Mouse (Mus musculus): ENCODE results near the gene Tmem62. TPM values are rescaled to one million over a fixed set of nuclear protein-coding genes. Genes with fewer than 3 reads are reported as not detected.
"Not testable (repeated sequence)": the region's sequence is repeated elsewhere in the genome, so short reads cannot be mapped to it uniquely, and the experiment has no call there.

The Tmem62 gene
- polyA plus RNA-seq, 1 experiment from 2014 or later, result 10.7 TPM

DNA sequence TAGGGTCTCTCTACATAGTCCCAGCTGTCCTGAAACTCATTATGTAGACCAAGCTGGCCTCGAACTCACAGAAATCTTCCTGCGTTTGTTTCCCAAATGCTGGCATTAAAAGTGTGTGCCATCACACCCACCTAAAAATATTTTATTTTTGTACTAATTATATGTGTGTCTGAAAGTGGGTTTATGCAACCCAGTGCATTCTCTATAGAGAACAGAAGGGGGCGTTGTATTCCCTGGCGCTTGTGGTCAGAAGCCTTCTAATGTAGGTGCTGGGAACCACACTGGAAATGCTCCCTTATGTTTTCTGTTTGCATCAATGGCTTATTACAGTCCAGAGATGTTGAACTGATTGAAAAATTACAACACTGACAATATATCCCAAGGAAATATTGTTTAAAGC, 509 bp upstream of the Tmem62 start:
- 73% methylated on average over 4 of the region's 4 CpGs for WGBS (ENCODE audit: missing documents)
- H3K27ac ChIP-seq, result no peak overlapping the region
- H3K79me2 ChIP-seq (ENCODE audit: inconsistent target), result no peaks in the 10 kb centered on the region
- peak overlapping the region; percentile 51 for H3K4me3 ChIP-seq (ENCODE audit: inconsistent target)
- H3K36me3 ChIP-seq (ENCODE audit: inconsistent target), result no peaks in the 10 kb centered on the region

DNA sequence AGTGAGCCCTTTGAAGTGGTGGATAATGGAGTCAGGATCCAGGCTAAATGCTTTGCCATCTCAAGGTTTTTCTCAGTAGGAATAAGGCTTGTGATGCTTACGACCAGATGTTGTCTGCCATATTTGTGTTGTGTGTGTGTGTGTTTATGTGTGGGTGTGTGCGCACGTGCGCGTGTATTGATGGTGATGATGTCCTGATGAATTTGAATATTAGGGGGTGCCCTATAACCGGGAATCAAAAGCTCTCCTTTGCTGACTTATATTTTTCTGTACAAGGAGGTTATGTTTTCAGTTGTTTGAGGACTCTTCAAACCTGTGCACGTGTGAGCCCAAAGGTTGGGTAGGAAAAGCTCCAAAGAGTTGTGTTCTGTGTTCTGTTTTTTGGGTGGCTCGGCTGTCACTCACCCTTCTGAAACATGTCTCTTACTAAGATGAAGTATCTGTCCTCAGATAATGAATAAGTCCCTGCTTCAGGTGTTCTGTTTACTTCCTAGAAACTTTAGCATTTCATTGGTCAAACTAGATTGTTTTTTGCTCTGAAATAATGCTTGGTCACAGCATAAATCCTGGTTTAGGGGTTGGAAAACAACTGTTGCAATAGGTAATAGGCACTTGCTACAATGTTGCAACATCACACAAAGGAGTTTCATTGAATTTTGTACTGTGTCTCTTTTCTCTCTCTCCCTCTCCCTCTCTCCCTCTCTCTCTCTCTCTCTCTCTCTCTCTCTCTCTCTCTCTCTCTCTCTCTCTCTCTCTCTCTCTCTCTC, 1.3 kb downstream of the Tmem62 start:
- no peaks in the 10 kb centered on the region for H3K36me3 ChIP-seq (ENCODE audit: inconsistent target)
- no peak overlapping the region for H3K27ac ChIP-seq
- H3K4me3 ChIP-seq (ENCODE audit: inconsistent target), result peak overlapping the region; percentile 27
- H3K79me2 ChIP-seq (ENCODE audit: inconsistent target), result no peaks in the 10 kb centered on the region
- WGBS (ENCODE audit: missing documents), result 93% methylated on average over 8 of the region's 8 CpGs

DNA sequence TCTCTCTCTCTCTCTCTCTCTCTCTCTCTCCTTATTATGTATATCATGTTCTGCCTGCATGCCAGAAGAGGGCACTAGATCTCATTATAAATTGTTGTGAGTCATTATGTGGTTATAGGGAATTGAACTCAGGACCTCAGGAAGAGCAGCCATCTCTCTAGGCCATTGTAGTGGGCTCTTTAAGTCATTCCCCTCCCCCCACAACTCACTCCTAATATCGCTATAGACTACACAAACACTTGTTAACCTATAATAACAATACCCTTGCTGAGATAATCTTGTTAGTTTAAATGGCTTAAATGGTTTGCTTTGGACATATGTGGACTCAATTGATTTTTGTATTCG, 1.8 kb downstream of the Tmem62 start:
- no peaks in the 10 kb centered on the region for H3K79me2 ChIP-seq (ENCODE audit: inconsistent target)
- no peaks in the 10 kb centered on the region for H3K36me3 ChIP-seq (ENCODE audit: inconsistent target)
- H3K4me3 ChIP-seq (ENCODE audit: inconsistent target), result no peak overlapping the region
- 100% methylated on average over 2 of the region's 2 CpGs for WGBS (ENCODE audit: missing documents)
- no peak overlapping the region for H3K27ac ChIP-seq

DNA sequence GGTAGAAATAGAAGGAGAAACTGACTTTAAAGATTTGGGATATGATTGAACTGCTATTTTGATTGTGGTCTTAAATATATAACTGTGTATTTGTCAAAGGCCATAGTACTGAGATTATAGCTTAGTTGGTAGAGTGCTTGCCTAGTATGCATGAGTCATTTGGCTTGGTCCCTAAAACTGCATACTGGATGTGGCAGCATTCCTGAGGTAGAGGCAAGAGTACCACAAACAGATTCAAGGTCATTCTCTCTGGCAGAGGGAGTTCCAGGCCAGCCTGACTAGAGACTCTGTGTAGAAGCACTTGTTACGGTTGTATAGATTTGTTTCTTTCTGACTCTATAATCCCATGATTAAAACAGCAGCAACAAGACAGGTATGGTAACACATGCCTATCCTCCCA, 3.0 kb downstream of the Tmem62 start:
- H3K36me3 ChIP-seq (ENCODE audit: inconsistent target), result no peaks in the 10 kb centered on the region
- no peak overlapping the region for H3K4me3 ChIP-seq (ENCODE audit: inconsistent target)
- no peak overlapping the region for H3K27ac ChIP-seq
- WGBS (ENCODE audit: missing documents), result 86% methylated on average over 1 of the region's 1 CpGs
- no peaks in the 10 kb centered on the region for H3K79me2 ChIP-seq (ENCODE audit: inconsistent target)

DNA sequence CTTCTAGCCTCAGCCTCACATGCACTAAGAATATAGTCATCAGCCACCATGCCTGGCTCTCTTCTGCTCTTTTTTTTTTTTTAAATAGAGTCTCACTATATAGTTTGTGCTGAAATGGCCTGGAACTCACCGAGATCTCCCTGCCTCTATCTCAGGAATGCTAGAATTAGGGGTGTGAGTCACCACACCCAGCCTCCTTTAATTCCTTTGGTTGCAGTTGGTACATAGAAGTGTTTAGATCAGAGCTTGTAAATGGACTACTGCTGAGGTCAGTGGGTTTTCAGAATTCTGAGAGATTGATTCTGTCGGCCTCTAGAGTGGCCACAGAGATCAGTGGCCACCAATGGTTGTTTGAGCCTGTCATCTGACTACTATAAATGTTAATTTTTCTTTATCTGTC, 4.0 kb downstream of the Tmem62 start:
- no peaks in the 10 kb centered on the region for H3K36me3 ChIP-seq (ENCODE audit: inconsistent target)
- WGBS (ENCODE audit: missing documents), result 90% methylated on average over 2 of the region's 2 CpGs
- H3K79me2 ChIP-seq (ENCODE audit: inconsistent target), result no peaks in the 10 kb centered on the region
- no peak overlapping the region for H3K27ac ChIP-seq
- H3K4me3 ChIP-seq (ENCODE audit: inconsistent target), result no peak overlapping the region

DNA sequence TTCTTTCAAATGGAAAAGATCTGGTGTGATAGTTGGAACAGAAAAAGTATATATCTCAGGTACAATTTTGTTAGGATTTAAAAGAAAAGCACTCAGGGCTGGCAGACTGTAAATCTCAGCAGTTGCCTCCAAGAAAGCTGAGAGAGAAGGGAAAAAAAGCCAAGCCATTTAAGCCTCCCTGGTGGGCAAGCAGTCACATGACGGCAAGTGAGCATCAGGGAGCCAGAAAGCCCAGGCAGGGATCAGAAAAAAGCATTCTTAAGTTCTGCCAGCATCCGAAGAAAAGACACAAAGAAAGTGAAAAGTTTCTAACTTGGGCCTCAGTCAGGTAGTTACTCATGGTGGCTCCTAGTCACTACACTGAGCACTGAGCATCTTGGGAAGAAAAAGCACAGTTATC, 6.8 kb downstream of the Tmem62 start:
- 100% methylated on average over 2 of the region's 2 CpGs for WGBS (ENCODE audit: missing documents)
- H3K36me3 ChIP-seq (ENCODE audit: inconsistent target), result no peaks in the 10 kb centered on the region
- H3K27ac ChIP-seq, result no peak overlapping the region
- H3K79me2 ChIP-seq (ENCODE audit: inconsistent target), result no peaks in the 10 kb centered on the region
- no peak overlapping the region for H3K4me3 ChIP-seq (ENCODE audit: inconsistent target)

DNA sequence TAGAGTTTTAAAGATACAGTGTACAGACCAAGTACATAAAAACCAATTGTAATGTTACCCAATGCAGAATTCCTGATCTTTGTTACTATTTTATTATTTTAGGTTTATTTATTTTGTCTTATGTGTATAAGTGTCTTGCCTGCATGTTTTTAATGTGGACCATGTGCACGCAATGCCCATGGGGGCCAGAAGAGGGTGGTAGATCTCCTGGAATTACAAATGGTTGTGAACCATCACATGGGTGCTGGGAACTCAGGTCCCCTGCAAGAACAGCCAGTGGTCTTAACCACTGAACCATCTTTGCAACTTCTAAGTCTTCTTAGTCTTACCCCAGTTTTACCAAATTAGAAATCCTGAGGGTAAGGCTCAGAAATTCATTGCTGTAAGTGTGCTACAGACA, 8.4 kb downstream of the Tmem62 start:
- H3K36me3 ChIP-seq (ENCODE audit: inconsistent target), result no peaks in the 10 kb centered on the region
- WGBS (ENCODE audit: missing documents), result 100% methylated on average over 1 of the region's 1 CpGs

DNA sequence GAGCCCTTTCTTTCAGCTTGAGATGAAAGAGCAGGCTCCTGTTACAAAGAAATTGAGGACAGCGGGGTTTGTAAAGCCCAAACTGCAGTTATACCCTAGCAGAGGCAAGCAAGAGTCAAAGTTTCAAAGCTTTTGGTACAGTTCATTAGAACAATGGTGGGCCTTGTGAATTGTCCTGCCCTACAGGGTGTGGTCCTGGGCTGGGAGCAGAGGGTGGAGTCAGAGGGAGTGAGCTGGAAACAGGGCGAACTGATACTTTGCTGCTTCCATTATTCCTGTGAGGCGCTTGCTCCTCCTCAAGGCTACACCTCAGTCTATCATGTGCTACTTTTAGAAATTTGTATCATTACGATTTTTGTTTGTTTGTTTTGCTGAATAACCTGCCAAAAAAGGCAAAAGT, 14.4 kb downstream of the Tmem62 start:
- H3K27ac ChIP-seq, result no peak overlapping the region
- WGBS (ENCODE audit: missing documents), result 93% methylated on average over 4 of the region's 4 CpGs
- no peaks in the 10 kb centered on the region for H3K79me2 ChIP-seq (ENCODE audit: inconsistent target)
- H3K4me3 ChIP-seq (ENCODE audit: inconsistent target), result no peak overlapping the region
- no peaks in the 10 kb centered on the region for H3K36me3 ChIP-seq (ENCODE audit: inconsistent target)

More for the DNA sequence above, 8.4 kb downstream of the Tmem62 start:
- Histone ChIP-seq H3K79me2 (ENCODE audit: inconsistent target) (no peaks in the 10 kb centered on the region), H3K4me3 (ENCODE audit: inconsistent target) (no peak overlapping the region), H3K27ac (no peak overlapping the region)

DNA sequence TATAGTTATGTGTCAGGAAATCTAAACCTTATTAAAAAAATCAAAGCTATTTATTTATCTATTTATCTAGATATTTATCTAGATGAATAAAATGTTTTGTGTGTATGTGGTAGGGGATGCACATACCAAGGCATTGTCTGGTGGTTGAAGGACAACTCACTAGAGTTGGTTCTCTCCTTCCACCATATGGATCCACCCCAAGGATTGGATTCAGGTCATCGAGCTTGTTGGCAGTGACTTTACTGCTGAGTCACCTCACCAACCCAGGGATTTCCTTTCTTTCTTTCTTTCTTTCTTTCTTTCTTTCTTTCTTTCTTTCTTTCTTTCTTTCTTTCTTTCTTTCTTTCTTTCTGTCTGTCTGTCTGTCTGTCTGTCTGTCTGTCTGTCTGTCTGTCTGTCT, 19.8 kb downstream of the Tmem62 start:
- WGBS (ENCODE audit: missing documents), result 45% methylated on average over 1 of the region's 1 CpGs
- not testable (repeated sequence) for H3K4me3 ChIP-seq (ENCODE audit: inconsistent target); H3K79me2 ChIP-seq (ENCODE audit: inconsistent target); H3K36me3 ChIP-seq (ENCODE audit: inconsistent target); H3K27ac ChIP-seq

DNA sequence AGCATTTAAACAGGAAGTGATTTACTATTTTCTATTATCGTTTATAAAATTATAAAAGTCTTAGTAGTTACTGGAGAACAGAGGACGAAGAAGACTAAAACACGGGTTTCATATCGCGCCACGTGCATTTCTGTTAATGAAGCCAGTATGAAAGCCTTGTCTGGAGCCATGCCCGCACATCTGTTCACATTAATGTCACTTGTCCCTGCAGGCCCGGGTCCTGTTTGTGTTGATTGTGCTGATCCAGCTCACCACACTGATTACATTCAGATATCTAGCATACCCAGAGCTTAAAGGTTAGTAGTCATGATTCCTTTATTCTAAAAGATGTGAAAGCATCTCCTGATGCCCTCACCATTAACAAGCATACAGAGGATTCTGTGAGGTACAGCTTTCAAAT, 22.0 kb downstream of the Tmem62 start:
- Histone ChIP-seq H3K36me3 (ENCODE audit: inconsistent target) (no peaks in the 10 kb centered on the region), H3K4me3 (ENCODE audit: inconsistent target) (no peak overlapping the region), H3K79me2 (ENCODE audit: inconsistent target) (no peaks in the 10 kb centered on the region), H3K27ac (no peak overlapping the region)
- 90% methylated on average over 8 of the region's 8 CpGs for WGBS (ENCODE audit: missing documents)

DNA sequence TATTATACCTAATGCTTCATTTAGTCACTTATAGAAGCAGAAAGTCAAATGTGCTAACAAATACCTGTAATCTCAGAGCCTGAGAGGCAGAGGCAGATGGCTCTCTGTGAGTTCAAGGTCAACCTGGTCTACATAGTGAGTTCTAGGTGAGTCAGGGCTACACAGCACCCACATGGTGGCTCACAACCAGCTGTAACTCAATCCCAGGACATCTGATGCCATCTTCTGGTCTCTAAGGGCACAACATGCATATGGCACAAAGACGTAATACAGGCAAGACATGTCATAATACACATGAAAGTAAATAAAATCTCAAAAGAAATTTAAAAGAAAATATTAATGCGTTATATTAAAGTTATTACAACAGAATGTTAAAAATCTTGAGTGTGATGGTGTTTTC, 26.8 kb downstream of the Tmem62 start:
- 94% methylated on average over 2 of the region's 2 CpGs for WGBS (ENCODE audit: missing documents)
- no peak overlapping the region for H3K4me3 ChIP-seq (ENCODE audit: inconsistent target)
- peaks cover 1% of the 10 kb centered on the region; the same call in 1 of the 2 replicates for H3K79me2 ChIP-seq (ENCODE audit: inconsistent target)
- H3K27ac ChIP-seq, result no peak overlapping the region
- no peaks in the 10 kb centered on the region for H3K36me3 ChIP-seq (ENCODE audit: inconsistent target)

DNA sequence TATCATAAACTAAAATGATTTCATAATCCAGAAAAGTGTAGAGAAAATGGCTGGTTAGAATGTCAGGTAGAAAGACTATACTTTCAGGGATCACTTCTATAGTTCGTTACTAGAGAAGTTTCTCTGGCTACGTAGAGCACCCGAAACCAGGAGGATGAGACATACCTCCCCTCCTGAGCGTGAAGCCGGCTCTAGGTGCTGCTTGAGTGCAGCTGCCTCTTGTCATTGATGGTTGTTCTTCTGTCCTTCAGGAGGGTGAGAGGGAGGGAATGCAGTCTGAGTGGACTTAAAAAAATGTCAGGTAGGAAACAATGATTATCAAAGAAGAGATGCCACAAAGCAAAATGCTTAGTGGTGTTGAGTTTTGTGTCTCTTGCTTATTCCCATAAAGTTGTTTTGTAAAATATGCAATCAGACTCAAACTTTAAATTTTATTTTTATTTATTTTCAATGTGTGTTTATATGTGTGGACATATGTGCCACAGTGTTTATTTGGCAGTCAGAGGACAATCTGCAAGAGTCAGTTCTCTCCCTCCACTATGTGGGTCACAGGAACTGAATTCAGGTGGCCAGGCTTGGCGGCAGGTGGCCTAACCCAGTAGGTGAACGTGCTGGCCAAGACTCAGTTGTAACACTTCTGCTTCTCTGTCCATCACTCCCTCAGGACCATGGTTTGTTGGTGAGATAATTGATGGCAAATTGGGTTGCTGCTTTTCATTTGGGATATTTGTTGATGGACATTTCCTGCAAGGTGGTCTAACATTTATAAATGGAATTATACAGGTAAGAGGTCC, 27.4 kb downstream of the Tmem62 start:
- 95% methylated on average over 7 of the region's 7 CpGs for WGBS (ENCODE audit: missing documents)
- Histone ChIP-seq H3K36me3 (ENCODE audit: inconsistent target) (no peaks in the 10 kb centered on the region), H3K79me2 (ENCODE audit: inconsistent target) (peaks cover 8% of the 10 kb centered on the region; the same call in 1 of the 2 replicates), H3K27ac (no peak overlapping the region), H3K4me3 (ENCODE audit: inconsistent target) (no peak overlapping the region)

DNA sequence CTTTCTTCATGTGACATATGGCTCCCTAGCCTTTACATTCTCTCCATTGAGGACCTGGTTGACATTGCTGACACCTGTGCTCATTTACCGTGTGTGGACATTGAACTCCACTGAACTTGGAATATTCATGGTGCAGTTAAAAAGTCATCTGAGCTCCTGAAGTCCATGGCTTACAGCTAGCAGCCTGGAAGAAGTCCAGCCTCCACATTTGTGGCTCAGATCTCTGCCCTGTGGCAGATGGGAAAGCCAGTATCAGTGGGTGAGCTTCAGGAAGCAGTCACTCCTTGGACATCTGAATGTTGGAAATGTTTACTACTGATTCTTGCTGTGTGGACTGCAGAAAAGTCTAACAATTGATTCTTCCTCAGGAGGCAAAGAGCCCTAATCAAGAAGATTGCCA, 30.2 kb downstream of the Tmem62 start:
- H3K4me3 ChIP-seq (ENCODE audit: inconsistent target), result no peak overlapping the region
- WGBS (ENCODE audit: missing documents), result 100% methylated on average over 1 of the region's 1 CpGs
- H3K79me2 ChIP-seq (ENCODE audit: inconsistent target), result peaks cover 9% of the 10 kb centered on the region; the same call in 1 of the 2 replicates
- H3K36me3 ChIP-seq (ENCODE audit: inconsistent target), result peaks cover 9% of the 10 kb centered on the region; the same call in 1 of the 2 replicates
- H3K27ac ChIP-seq, result no peak overlapping the region

DNA sequence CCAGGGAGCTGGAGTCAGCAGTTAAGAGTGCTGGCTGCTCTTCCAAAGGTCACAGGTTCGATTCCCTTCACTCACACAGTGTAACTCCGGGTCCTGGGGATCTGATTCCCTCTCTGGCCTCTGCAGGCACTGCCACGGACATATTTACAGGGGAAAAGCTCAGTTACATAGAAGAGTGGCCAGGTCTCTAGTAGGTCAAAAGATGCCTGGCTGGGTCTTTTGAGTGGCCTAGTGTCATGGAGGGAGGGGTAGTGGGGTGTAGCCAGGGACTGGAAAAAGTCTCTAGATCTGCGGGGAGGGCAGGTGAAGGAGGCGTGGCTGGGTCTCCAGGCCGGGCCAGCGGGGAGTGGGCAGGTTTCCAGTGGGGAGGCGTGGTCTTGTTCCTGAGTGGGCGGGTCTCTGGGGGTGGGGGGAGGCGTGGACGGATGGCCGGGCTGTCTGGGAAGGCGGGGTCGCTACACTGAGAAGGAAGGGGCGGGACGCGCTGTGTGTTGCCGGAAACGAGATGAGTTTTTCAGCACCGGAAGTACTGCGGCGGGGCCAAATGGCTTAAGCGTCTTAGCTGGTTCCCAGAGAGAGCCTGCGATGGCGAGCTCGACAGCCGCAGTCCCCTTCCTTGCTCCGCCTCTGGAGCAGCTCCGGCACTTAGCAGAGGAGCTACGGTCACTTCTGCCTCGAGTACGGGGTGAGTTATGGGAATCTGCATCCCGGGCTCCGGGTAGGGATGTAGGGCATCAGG, 31.3 kb downstream of the Tmem62 start, which contains the start of gene Ccndbp1:
TSS of gene Ccndbp1 (plus strand) at position 479 of the 739 bp plus-strand sequence.
- peak within 1 kb of the TSS; percentile 98 for H3K4me3 ChIP-seq (ENCODE audit: inconsistent target)
- 3% methylated on average over 34 of the region's 34 CpGs for WGBS (ENCODE audit: missing documents)
- peaks cover 9% of the 10 kb centered on the region; the same call in 1 of the 2 replicates for H3K79me2 ChIP-seq (ENCODE audit: inconsistent target)
- peaks cover 20% of the 10 kb centered on the region; the same call in 1 of the 2 replicates for H3K36me3 ChIP-seq (ENCODE audit: inconsistent target)
- no peak within 1 kb of the TSS; the same call in 1 of the 2 replicates for H3K27ac ChIP-seq

Measured in macrophage (primary cell).